9 mouse cellular contexts compared by ENCODE assay signal in the genomic region with DNA sequence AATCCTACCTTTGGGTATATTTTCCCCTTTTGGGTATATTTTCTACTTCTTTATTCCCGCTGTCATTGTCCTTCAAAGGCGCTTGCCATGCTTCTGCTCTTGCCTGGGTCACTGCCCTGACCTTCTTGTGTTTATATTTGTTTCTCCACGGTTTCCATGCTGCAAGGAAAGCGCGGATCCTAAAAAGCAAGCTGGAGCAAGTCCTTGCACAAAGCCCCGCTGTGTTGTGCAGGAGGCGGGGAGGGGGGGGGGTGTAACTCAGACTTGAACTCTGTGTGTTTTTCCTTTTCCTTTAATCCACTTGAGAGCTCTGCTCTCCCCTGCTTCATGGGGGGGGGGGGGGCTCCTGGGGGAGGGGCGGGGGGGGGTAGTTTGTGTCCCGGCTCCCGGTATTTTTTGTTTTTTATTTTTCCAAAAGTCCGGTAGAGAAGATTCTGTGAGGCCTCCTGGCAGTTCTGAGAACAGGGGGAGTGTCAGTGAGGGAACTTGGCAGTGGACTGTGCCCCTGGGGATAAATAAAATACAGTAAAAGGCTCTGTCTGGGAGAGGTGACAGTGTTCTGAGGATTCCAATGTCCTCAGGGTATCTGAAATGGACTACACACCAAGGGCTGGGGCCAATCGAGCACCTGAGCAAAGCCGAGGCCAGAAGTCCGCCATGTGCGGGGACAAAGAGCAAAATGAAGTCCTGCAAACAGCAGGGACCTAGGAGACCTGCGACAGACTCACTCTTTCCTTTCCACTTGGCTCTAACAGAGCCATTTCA.
DNase-seq lines count a peak whose midpoint lies in the region; ATAC-seq and TF ChIP-seq lines count a peak whose summit lies in the region.
"Had no signal": no experiment of that assay in that cellular context is flagged by ENCODE, and none has a peak within 500 bp of the region (broad histone marks: within the 10 kb centered on the region; RNA-seq: fewer than 3 reads in every experiment).

No protein-coding gene starts in this region.

- DNase-seq in gastrocnemius, adult 18-20 months (ENCODE audit: low spot score): peak; percentile 32
- no peak for DNase-seq in gastrocnemius, adult 8-10 months (ENCODE audit: low spot score in 2 of 2)
- DNase-seq in gastrocnemius, adult 2 months: peak; percentile 20
- no peak for DNase-seq in urinary bladder, adult 2 months (ENCODE audit: low spot score)
- DNase-seq in layer of hippocampus, adult 8-10 months (ENCODE audit: low spot score in 2 of 2): no peak
- DNase-seq in urinary bladder, postnatal 25 days (ENCODE audit: low spot score): no peak

- peak overlapping the region; percentile 18; the same call in 1 of the 2 replicates for H3K9ac ChIP-seq in kidney, embryonic 14.5 days (ENCODE audit: low read depth, low read length)
- peak overlapping the region; percentile 21; the same call in 1 of the 2 replicates for H3K9ac ChIP-seq in midbrain, embryonic 13.5 days (replicated peaks)

- no peaks in the 10 kb centered on the region for H3K27me3 ChIP-seq in kidney, embryonic 14.5 days (ENCODE audit: control insufficient read depth, insufficient read depth, low read length)
- no peaks in the 10 kb centered on the region for H3K27me3 ChIP-seq in midbrain, embryonic 13.5 days
- H3K27me3 ChIP-seq: megakaryocyte, embryonic 14.5 days had no signal

- H3K4me2 ChIP-seq in kidney, embryonic 14.5 days (replicated peaks; ENCODE audit: low read depth, low read length): peak overlapping the region; percentile 25; the same call in 1 of the 2 replicates
- peak overlapping the region; percentile 29 for H3K4me2 ChIP-seq in midbrain, embryonic 13.5 days (replicated peaks)

- peak; percentile 87 for ATAC-seq in kidney, embryonic 14.5 days (ENCODE audit: low FRiP score, low TSS enrichment)
- ATAC-seq in midbrain, embryonic 13.5 days: peak; percentile 67

- no peaks in the 10 kb centered on the region for H3K9me3 ChIP-seq in kidney, embryonic 14.5 days (ENCODE audit: control insufficient read depth, low read length)
- no peaks in the 10 kb centered on the region for H3K9me3 ChIP-seq in midbrain, embryonic 13.5 days

- no peaks in the 10 kb centered on the region for H3K36me3 ChIP-seq in kidney, embryonic 14.5 days (ENCODE audit: control insufficient read depth, insufficient read depth, low read length)
- H3K36me3 ChIP-seq in midbrain, embryonic 13.5 days: no peaks in the 10 kb centered on the region

- H3K27ac ChIP-seq in gastrocnemius, adult 2 months: peak overlapping the region; percentile 31; the same call in 1 of the 2 replicates
- 0 out of 2 replicates have a peak overlapping the region, but pooled peaks have one; percentile 55 for H3K27ac ChIP-seq in kidney, embryonic 14.5 days (ENCODE audit: low read depth, low read length)
- no peak overlapping the region for H3K27ac ChIP-seq in midbrain, embryonic 13.5 days

- TF ChIP-seq CTCF in gastrocnemius, adult 2 months (IDR thresholded peaks at IDR 0.05): no peak

- H3K4me1 ChIP-seq in kidney, embryonic 14.5 days (ENCODE audit: control insufficient read depth, insufficient read depth, low read length): peaks cover 10% of the 10 kb centered on the region
- H3K4me1 ChIP-seq in midbrain, embryonic 13.5 days (replicated peaks): peaks cover 15% of the 10 kb centered on the region
- H3K4me1 ChIP-seq: megakaryocyte, embryonic 14.5 days had no signal

- intact Hi-C loops in gastrocnemius, adult 2 months (cut with DNase I): no loop called here

- WGBS in kidney, embryonic 14.5 days: 23% methylated on average over 16 of the region's 16 CpGs
- WGBS in midbrain, embryonic 13.5 days: 23% methylated on average over 16 of the region's 16 CpGs

- peak overlapping the region; percentile 29 for H3K4me3 ChIP-seq in gastrocnemius, adult 2 months
- no peak overlapping the region for H3K4me3 ChIP-seq in kidney, embryonic 14.5 days (ENCODE audit: low read length)
- H3K4me3 ChIP-seq in midbrain, embryonic 13.5 days (replicated peaks): no peak overlapping the region
- H3K4me3 ChIP-seq: megakaryocyte, embryonic 14.5 days had no signal

Comparison
In these comparisons a context has a peak if more than half of its experiments do, and no peak if none do; other contexts are left out.
1. DNase-seq: peak in gastrocnemius, adult 18-20 months (single experiment) and gastrocnemius, adult 2 months (single experiment); none in gastrocnemius, adult 8-10 months (0 of 2), urinary bladder, adult 2 months (single experiment), layer of hippocampus, adult 8-10 months (0 of 2) and urinary bladder, postnatal 25 days (single experiment).